Mouse (Mus musculus): ENCODE results near the gene Rnf207. TPM values are rescaled to one million over a fixed set of nuclear protein-coding genes. Genes with fewer than 3 reads are reported as not detected.

The Rnf207 gene
- polyA plus RNA-seq, 1 experiment, result not detected

GRCm38 (mm10) chr4:152263512-152264176 lies 55.1 kb downstream of the Rnf207 start:
- TF ChIP-seq POLR2A (IDR thresholded peaks at IDR 0.05; ENCODE audit: borderline replicate concordance, control insufficient read depth, low read depth, low read length), result no peak
- no peak for TF ChIP-seq CTCF (IDR thresholded peaks at IDR 0.05; ENCODE audit: control insufficient read depth, insufficient read depth, low read length)
- H3K4me1 ChIP-seq (ENCODE audit: control insufficient read depth, insufficient read depth, low read length), result no peaks in the 10 kb centered on the region
- H3K4me3 ChIP-seq (replicated peaks; ENCODE audit: control insufficient read depth, low read depth, low read length), result no peak overlapping the region
- 74% methylated on average over 10 of the region's 10 CpGs for WGBS
- no peak overlapping the region; the same call in 1 of the 2 replicates for H3K27ac ChIP-seq (ENCODE audit: control insufficient read depth, insufficient read depth, low read depth, low read length, poor library complexity)

DNA sequence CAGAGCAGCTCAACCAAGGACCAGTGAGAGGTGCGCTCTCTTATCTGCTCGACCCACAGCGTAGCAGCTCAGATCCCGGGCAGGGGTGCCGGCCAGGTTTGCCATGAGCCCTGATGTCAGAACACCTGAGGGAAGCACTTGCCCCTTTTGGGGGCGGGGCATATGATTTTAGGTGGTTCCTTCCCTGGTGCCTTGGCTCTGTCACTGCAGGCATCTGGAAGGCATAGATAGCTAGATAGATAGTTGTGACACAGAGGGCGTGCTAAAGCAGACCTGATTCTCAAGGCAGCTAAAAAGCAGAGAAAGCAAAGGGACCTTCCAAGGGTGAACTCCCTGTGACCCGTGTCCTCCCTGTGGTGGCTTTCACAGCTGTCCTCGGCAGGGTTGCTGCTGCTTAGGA lies 55.7 kb downstream of the Rnf207 start:
- TF ChIP-seq POLR2A (IDR thresholded peaks at IDR 0.05; ENCODE audit: borderline replicate concordance, control insufficient read depth, low read depth, low read length) (no peak), CTCF (IDR thresholded peaks at IDR 0.05; ENCODE audit: control insufficient read depth, insufficient read depth, low read length) (no peak)
- WGBS, result 72% methylated on average over 9 of the region's 9 CpGs
- Histone ChIP-seq H3K4me1 (ENCODE audit: control insufficient read depth, insufficient read depth, low read length) (no peaks in the 10 kb centered on the region), H3K4me3 (replicated peaks; ENCODE audit: control insufficient read depth, low read depth, low read length) (no peak overlapping the region), H3K27ac (ENCODE audit: control insufficient read depth, insufficient read depth, low read depth, low read length, poor library complexity) (no peak overlapping the region; the same call in 1 of the 2 replicates)

GRCm38 (mm10) chr4:152262187-152262586 lies 56.6 kb downstream of the Rnf207 start:
- Histone ChIP-seq H3K4me1 (ENCODE audit: control insufficient read depth, insufficient read depth, low read length) (no peaks in the 10 kb centered on the region), H3K4me3 (replicated peaks; ENCODE audit: control insufficient read depth, low read depth, low read length) (no peak overlapping the region), H3K27ac (ENCODE audit: control insufficient read depth, insufficient read depth, low read depth, low read length, poor library complexity) (no peak overlapping the region; the same call in 1 of the 2 replicates)
- TF ChIP-seq CTCF (IDR thresholded peaks at IDR 0.05; ENCODE audit: control insufficient read depth, insufficient read depth, low read length), result no peak
- no peak for TF ChIP-seq POLR2A (IDR thresholded peaks at IDR 0.05; ENCODE audit: borderline replicate concordance, control insufficient read depth, low read depth, low read length)
- 74% methylated on average over 9 of the region's 9 CpGs for WGBS

DNA sequence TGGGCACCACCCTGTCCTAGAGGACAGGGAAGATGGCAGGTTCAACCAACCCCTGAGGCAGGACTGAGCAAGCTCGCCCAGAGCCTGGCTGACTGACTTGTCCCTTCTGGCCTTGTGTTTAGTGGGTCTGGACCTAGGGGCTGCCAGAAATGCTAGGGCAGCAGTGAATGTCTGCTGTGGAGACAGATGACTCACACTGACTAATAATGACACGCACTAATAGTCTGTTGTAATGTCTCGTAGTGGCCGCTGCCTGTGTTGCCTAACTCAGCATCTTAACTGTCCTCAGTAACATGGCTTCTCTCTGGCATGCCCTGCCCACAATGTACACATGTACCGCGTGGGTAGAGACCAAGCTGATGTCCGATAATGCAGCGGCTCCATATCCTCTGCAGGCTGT lies 58.3 kb downstream of the Rnf207 start:
- H3K27ac ChIP-seq (ENCODE audit: control insufficient read depth, insufficient read depth, low read depth, low read length, poor library complexity), result no peak overlapping the region
- TF ChIP-seq CTCF (IDR thresholded peaks at IDR 0.05; ENCODE audit: control insufficient read depth, insufficient read depth, low read length) (no peak), POLR2A (IDR thresholded peaks at IDR 0.05; ENCODE audit: borderline replicate concordance, control insufficient read depth, low read depth, low read length) (no peak)
- no peak overlapping the region for H3K4me3 ChIP-seq (replicated peaks; ENCODE audit: control insufficient read depth, low read depth, low read length)
- 70% methylated on average over 8 of the region's 8 CpGs for WGBS
- H3K4me1 ChIP-seq (ENCODE audit: control insufficient read depth, insufficient read depth, low read length), result no peaks in the 10 kb centered on the region

- H3K4me1 ChIP-seq (ENCODE audit: control insufficient read depth, insufficient read depth, low read length), result no peaks in the 10 kb centered on the region
- peak overlapping the region; percentile 1; the same call in 1 of the 2 replicates for H3K27ac ChIP-seq (ENCODE audit: control insufficient read depth, insufficient read depth, low read depth, low read length, poor library complexity)
- WGBS, result 49% methylated on average over 6 of the region's 6 CpGs
- TF ChIP-seq CTCF (IDR thresholded peaks at IDR 0.05; ENCODE audit: control insufficient read depth, insufficient read depth, low read length) (no peak), POLR2A (IDR thresholded peaks at IDR 0.05; ENCODE audit: borderline replicate concordance, control insufficient read depth, low read depth, low read length) (no peak)
- H3K4me3 ChIP-seq (replicated peaks; ENCODE audit: control insufficient read depth, low read depth, low read length), result no peak overlapping the region
Observed at GRCm38 (mm10) chr4:152257070-152257469, 61.7 kb downstream of the Rnf207 start.

Other genes with a start within 250 kb of the Rnf207 start
- gene Plekhg5, start 246.5 kb downstream of the Rnf207 start, polyA plus RNA-seq (2011; ENCODE audit: insufficient read depth, insufficient read length, low replicate concordance, missing spikeins), result 6.5 and 6.6 TPM in 2 replicates
- gene Tnfrsf25, start 203.1 kb downstream of the Rnf207 start, polyA plus RNA-seq (2011; ENCODE audit: insufficient read depth, insufficient read length, low replicate concordance, missing spikeins), result 2.6 and 3.3 TPM in 2 replicates
- 0.61 TPM in 1 of 2 replicates, not detected in the other for gene Espn, start 166.6 kb downstream of the Rnf207 start, polyA plus RNA-seq (2011; ENCODE audit: insufficient read depth, insufficient read length, low replicate concordance, missing spikeins)
- gene Hes2, start 160.1 kb downstream of the Rnf207 start, polyA plus RNA-seq (2011; ENCODE audit: insufficient read depth, insufficient read length, low replicate concordance, missing spikeins), result not detected in 2 replicates
- gene Acot7, start 140.9 kb downstream of the Rnf207 start, polyA plus RNA-seq (2011; ENCODE audit: insufficient read depth, insufficient read length, low replicate concordance, missing spikeins), result 12.4 and 32.0 TPM in 2 replicates
- 1.4 and 4.1 TPM in 2 replicates for gene Gpr153, start 44.8 kb downstream of the Rnf207 start, polyA plus RNA-seq (2011; ENCODE audit: insufficient read depth, insufficient read length, low replicate concordance, missing spikeins)
- not detected in 2 replicates for gene Hes3, start 27.3 kb downstream of the Rnf207 start, polyA plus RNA-seq (2011; ENCODE audit: insufficient read depth, insufficient read length, low replicate concordance, missing spikeins)
- gene Icmt, start 21.8 kb downstream of the Rnf207 start, polyA plus RNA-seq (2011; ENCODE audit: insufficient read depth, insufficient read length, low replicate concordance, missing spikeins), result 5.0 and 7.8 TPM in 2 replicates
- gene Rpl22, start 6.7 kb upstream of the Rnf207 start, polyA plus RNA-seq (2011; ENCODE audit: insufficient read depth, insufficient read length, low replicate concordance, missing spikeins), result 723 and 1,224 TPM in 2 replicates
- 0.11 TPM in 1 of 2 replicates, not detected in the other for gene Chd5, start 19.7 kb upstream of the Rnf207 start, polyA plus RNA-seq (2011; ENCODE audit: insufficient read depth, insufficient read length, low replicate concordance, missing spikeins)
- 0.65 TPM in 1 of 2 replicates, not detected in the other for gene Nphp4, start 157.7 kb upstream of the Rnf207 start, polyA plus RNA-seq (2011; ENCODE audit: insufficient read depth, insufficient read length, low replicate concordance, missing spikeins)
- 12.9 and 38.7 TPM in 2 replicates for gene Kcnab2, start 158.9 kb upstream of the Rnf207 start, polyA plus RNA-seq (2011; ENCODE audit: insufficient read depth, insufficient read length, low replicate concordance, missing spikeins)

All from bone marrow, adult 2 months (tissue).